Mouse (Mus musculus) gastrocnemius, postnatal 14 days (tissue): ENCODE results near the gene Frat2. TPM values are rescaled to one million over a fixed set of nuclear protein-coding genes. Genes with fewer than 3 reads are reported as not detected.
A peak's percentile ranks its signal among the peaks of the same experiment; 100 is the strongest.

Experiments
- DNase-seq: peaks from one replicate; pipeline ENCODE4 v3.0.0; 2021; ENCODE audit warnings: mixed read lengths
- intact Hi-C: fragments of 180-260 bp; cut with DNase I; formaldehyde crosslinking; loops from one replicate; pipeline ENCODE4 v1.15.1; 2025; ENCODE audit warnings: low total_unique reads
- total RNA-seq, 2 experiments: library from RNA; stranded (reverse); gene quantifications; 2 replicates each; pipeline ENCODE4 v1.2.3; 2021

The Frat2 gene
- total RNA-seq, 2 experiments from 2014 or later, result 19.9 to 28.3 TPM

GRCm38 (mm10) chr19:41847091-41847581, 796 bp downstream of the Frat2 start:
- intact Hi-C loops, result no loop called here
- peak; percentile 45 for DNase-seq

GRCm38 (mm10) chr19:41846366-41847090, 1.4 kb downstream of the Frat2 start:
- intact Hi-C loops, result no loop called here
- peak; percentile 44 for DNase-seq

GRCm38 (mm10) chr19:41844345-41844744, 3.6 kb downstream of the Frat2 start:
- no peak for DNase-seq
- intact Hi-C loops, result no loop called here

GRCm38 (mm10) chr19:41842706-41843105, 5.2 kb downstream of the Frat2 start:
- intact Hi-C loops, result no loop called here
- DNase-seq, result no peak

DNA sequence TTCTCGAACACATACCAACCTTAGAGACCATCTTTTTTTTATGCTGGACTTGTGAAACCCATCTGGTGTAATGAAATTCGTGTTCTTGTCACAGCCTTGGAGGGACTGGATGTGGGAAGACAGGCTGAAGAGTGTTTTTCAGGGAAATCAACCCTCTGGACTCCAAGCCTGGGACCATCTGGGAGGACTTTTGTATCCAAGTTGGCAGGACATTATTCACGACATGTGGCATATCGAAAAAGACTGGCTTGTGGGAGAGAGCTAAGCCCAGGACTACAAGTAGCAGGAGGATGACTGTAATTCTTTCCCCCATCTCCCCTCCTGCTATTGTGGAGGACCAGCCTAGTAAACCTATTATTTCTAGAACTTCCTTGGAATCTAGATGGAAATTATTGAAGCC, 5.7 kb downstream of the Frat2 start:
- DNase-seq, result no peak
- intact Hi-C loops, result no loop called here

- intact Hi-C loops, result no loop called here
- DNase-seq, result no peak
Observed at GRCm38 (mm10) chr19:41841105-41841750, 6.7 kb downstream of the Frat2 start.

DNA sequence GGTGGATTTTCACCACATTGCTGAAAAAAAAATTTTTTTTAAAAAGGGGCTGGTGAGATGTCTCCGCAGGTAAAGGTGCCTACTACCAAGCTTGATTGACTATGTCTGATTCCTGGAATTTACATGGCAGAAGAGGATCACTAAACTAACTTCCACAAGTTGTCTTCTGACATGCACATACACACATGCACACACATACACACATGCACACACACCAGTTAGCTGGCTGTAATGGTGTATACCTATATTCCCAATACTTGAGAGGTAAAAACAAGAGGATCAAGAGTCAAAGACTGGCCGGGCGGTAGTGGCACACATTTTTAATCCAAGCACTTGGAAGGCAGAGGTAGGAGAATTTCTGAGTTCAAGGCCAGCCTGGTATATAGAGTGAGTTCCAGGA, 8.2 kb downstream of the Frat2 start:
- intact Hi-C loops, result no loop called here
- no peak for DNase-seq

DNA sequence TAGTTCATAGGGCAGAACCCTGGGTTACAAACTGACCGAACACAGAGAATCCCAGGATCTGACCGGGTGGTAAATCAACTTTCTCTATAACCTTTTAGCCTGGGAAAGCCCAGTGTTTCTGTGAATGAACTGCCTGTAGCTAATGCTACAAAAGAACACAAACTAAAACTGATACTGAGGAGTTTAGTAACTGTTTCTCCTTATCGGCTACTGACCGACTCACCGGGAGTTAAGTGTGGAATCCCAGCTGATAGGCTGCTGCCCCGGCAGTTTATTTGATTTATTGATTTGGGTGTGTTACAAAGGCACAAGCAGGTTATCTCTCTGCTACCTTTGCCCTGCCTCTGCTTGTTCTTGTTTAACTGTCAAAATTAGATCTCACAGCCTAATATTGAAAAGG, 9.1 kb downstream of the Frat2 start:
- intact Hi-C loops, result no loop called here
- no peak for DNase-seq

- intact Hi-C loops, result no loop called here
- no peak for DNase-seq
Observed at GRCm38 (mm10) chr19:41837917-41838261, 10.0 kb downstream of the Frat2 start.

DNA sequence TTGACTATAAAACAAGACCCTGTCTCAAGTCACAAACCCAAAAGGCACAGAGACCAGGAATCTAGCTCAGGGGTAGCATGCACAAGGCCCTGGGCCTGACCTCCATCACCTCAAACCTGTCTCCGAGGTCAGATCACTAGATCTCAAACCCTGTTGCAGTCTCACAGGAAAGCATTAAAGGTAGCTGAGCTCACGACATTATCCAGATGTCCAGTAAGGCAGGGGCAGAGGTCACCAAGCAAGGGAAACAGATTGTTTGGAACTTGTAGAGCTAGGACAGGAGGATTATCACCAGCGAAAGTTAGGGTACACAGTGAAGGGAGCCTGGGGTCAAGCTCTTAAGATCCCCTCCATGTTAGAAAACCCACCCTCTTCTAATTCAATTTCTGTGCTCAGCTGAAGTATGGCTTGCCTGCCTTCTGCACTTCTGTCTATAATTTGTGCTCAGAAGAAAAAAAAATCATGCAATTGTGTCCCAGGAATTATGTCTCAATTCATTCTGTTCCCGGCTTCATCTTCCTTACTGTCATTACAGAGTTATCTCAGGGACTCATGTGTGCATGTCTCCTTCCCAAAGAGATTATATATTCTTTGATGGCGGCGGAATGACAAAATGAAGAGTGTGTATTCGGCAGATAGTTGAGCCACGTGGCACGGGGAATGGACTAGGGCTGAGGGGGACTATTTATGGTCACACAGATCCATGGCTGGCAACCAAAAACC, 10.6 kb downstream of the Frat2 start:
- intact Hi-C loops, result no loop called here
- DNase-seq, result no peak

DNA sequence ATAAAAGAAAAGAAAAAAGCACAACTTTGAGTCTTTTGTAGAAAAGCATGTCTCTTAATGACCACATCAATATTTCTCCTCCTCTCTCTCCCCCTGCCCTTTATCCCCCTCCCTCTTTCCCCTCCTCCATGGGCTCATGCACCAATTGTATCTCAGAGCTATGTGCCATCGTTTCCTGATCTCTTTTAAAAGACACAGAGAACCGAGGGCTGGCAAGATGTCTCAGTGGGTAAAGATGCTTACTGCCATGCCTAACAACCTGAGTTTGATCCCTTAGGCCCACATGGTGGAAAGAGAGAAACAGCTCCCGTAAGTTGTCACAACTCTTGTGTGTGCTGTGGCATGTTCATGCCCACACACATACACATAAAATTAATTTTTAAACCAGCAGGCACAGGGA, 11.2 kb downstream of the Frat2 start:
- intact Hi-C loops, result no loop called here
- DNase-seq, result no peak

DNA sequence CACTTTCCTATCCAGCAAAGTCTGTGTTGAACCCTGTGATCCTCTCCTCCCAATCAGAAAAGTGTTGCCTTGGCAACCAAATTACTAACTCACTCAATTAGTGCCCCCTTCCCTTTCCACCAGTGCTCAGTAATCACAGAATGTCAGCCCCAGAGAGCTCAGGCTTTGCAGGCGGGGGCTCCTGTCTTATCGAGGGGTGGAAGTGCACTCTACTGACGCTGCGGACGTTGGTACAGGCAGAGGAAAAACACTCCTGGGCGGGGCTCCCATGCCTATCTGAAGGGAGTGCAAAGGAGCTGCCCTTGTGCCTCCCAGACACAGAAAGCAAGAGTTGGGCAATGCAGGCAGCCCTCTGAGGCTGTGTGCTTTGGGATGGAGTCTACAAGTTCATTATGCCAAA, 12.1 kb downstream of the Frat2 start:
- no peak for DNase-seq
- intact Hi-C loops, result no loop called here

DNA sequence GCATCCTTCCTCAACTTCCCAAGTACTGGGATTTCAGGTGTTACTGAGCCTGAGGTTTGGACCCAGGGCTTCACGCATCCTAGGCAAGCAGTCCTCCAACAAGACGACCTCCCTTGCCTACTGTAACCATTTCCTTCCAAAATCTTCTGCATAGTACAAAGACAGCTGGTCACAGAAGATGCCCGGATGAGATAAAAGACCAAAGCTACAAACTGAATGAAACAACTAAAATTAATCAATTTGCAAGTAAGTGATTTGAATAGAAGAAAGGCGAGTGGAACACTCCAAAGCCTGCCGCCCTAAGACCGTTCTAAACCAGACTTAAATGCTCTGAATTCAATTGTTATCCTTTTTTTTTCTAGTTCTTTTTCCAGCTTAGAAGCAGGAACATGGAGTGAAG, 12.5 kb downstream of the Frat2 start:
- intact Hi-C loops, result no loop called here
- DNase-seq, result no peak

- intact Hi-C loops, result no loop called here
- DNase-seq, result no peak
Observed at GRCm38 (mm10) chr19:41832501-41833201, 15.3 kb downstream of the Frat2 start.

- no peak for DNase-seq
- intact Hi-C loops, result no loop called here
Observed at GRCm38 (mm10) chr19:41831718-41832391, 16.1 kb downstream of the Frat2 start.

DNA sequence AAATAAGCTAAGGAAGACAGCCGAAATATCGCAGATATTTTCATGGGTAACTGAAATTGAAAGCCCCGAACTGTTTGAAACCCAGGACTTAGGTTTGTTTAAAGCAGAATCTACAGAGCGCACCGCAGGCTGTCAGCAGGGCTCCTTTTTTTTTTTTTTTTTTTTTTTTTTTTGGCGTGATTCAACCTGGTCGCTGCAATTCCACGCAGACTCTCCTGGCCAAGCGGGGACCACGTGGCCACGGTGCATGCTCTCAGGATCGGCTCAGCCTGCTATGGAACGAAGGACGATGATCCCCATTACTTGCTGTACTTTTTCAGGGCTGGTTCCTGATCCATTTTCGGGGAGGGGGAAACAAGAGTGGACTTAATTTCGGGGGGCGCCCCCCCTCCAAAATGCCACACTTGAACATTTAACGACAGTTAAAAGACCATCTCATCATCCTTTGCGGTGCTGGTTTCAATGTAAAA, 16.8 kb downstream of the Frat2 start:
- intact Hi-C loops, result no loop called here

DNA sequence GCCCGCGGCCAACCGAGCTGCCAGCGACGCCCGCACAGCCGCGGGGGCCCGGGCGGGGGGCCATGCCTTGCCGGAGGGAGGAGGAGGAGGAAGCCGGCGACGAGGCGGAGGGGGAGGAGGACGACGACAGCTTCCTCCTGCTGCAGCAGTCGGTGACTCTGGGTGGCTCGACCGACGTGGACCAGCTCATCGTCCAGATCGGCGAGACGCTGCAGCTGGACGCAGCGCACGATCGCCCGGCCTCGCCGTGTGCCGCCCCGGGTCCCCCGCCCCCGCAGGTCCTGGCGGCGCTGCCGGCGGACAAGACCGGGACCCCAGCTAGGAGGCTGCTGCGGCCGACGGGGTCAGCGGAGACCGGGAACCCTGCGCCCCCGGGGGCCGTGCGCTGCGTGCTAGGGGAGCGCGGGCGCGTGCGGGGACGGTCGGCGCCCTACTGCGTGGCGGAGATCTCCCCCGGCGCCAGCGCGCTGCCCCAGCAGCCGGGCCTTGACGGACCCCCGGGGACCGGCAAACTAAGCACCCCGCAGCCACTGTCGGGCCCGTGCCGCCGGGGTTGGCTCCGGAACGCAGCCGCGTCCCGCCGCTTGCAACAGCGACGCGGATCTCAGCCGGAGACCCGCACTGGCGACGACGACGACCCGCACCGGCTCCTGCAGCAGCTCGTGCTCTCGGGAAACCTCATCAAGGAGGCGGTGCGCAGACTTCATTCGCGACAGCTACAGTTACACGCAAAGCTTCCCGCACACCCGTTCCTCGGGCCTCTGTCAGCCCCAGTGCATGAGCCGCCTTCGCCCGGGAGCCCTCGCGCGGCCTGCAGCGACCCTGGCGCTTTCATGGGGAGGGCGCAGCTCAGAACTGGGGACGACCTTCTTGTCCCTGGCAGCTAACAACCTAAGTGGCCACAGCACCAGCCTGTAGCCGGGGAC, 17.6 kb downstream of the Frat2 start:
- peak; percentile 79 for DNase-seq
- intact Hi-C loops, result no loop called here

More for the DNA sequence above, 16.8 kb downstream of the Frat2 start:
- DNase-seq, result peak; percentile 47

DNA sequence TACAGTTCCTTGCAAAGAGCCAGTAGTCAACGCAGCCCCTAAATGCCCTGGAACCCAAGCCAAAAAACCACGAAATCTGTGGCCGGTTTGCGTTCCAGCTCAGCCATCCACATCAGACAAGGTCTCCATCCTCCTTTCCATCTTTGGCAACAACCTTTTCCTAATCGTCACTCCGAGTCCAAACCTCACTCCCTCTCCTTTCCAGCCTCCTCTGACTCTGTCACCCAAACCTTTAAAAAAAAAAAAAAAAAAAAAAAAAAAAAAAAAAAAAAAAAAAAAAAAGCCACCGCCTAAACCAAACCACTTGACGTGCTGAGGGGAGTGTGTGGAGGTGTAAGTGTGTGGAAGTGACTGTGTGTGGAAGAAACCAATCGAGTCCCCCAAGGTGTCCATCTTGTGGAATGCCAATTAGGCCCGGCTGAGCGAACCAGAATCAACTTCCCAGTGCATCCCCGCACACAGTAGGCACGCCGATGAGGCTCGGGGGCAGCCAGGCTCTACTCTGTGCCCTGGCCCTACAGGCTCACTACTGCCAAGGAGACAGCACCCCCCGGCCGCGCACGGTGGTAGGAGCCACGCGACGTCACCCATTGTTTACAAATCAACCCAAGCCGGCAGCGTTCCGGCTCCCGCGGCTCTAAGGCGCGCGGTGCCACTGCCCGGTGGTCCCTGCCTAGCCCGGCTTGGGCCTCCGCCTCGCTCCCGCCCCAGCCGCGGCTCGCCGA, 18.4 kb downstream of the Frat2 start, which contains the start of gene Frat1:
Frat1 (plus strand) TSS at position 590 of the 725 bp plus-strand sequence.
- intact Hi-C loops, result no loop called here
- DNase-seq, result peak; percentile 81
